Mouse (Mus musculus): ENCODE data around the gene Ncs1. TPM values are rescaled to one million over a fixed set of nuclear protein-coding genes. Genes with fewer than 3 reads are reported as not detected.

The Ncs1 gene
- total and polyA plus RNA-seq, 2 experiments from 2014 or later, result 149 to 164 TPM

GRCm38 (mm10) chr2:31206211-31206610, 39.4 kb upstream of the Ncs1 start:
- Histone ChIP-seq H3K4me1 (ENCODE audit: insufficient read depth) (no peaks in the 10 kb centered on the region), H3K27ac (ENCODE audit: low read depth, low read length) (no peak overlapping the region), H3K9me3 (ENCODE audit: low read length) (no peaks in the 10 kb centered on the region), H3K27me3 (ENCODE audit: insufficient read depth, low read length) (no peaks in the 10 kb centered on the region), H3K36me3 (ENCODE audit: insufficient read depth) (peaks cover 46% of the 10 kb centered on the region), H3K4me2 (ENCODE audit: low read depth) (no peak overlapping the region), H3K9ac (no peak overlapping the region), H3K4me3 (ENCODE audit: low read depth, low read length) (no peak overlapping the region)
- DNase-seq (no peak), ATAC-seq (no peak)
- TF ChIP-seq CTCF (IDR thresholded peaks at IDR 0.05; ENCODE audit: low read depth), result no peak
- 58% methylated on average over 4 of the region's 4 CpGs for WGBS

GRCm38 (mm10) chr2:31206882-31207281, 38.7 kb upstream of the Ncs1 start:
- ATAC-seq (no peak), DNase-seq (no peak)
- 38% methylated on average over 8 of the region's 8 CpGs for WGBS
- Histone ChIP-seq H3K36me3 (ENCODE audit: insufficient read depth) (peaks cover 44% of the 10 kb centered on the region), H3K9me3 (ENCODE audit: low read length) (no peaks in the 10 kb centered on the region), H3K4me3 (ENCODE audit: low read depth, low read length) (no peak overlapping the region), H3K4me1 (ENCODE audit: insufficient read depth) (no peaks in the 10 kb centered on the region), H3K4me2 (ENCODE audit: low read depth) (no peak overlapping the region), H3K27ac (ENCODE audit: low read depth, low read length) (no peak overlapping the region), H3K9ac (no peak overlapping the region), H3K27me3 (ENCODE audit: insufficient read depth, low read length) (no peaks in the 10 kb centered on the region)
- no peak for TF ChIP-seq CTCF (IDR thresholded peaks at IDR 0.05; ENCODE audit: low read depth)

GRCm38 (mm10) chr2:31208544-31209142, 37.0 kb upstream of the Ncs1 start:
- 93% methylated on average over 13 of the region's 13 CpGs for WGBS
- no peak for TF ChIP-seq CTCF (IDR thresholded peaks at IDR 0.05; ENCODE audit: low read depth)

GRCm38 (mm10) chr2:31209525-31209924, 36.1 kb upstream of the Ncs1 start:
- TF ChIP-seq CTCF (IDR thresholded peaks at IDR 0.05; ENCODE audit: low read depth), result no peak
- DNase-seq (no peak), ATAC-seq (no peak)
- Histone ChIP-seq H3K4me3 (ENCODE audit: low read depth, low read length) (no peak overlapping the region), H3K9ac (no peak overlapping the region), H3K9me3 (ENCODE audit: low read length) (no peaks in the 10 kb centered on the region), H3K4me2 (ENCODE audit: low read depth) (no peak overlapping the region), H3K27me3 (ENCODE audit: insufficient read depth, low read length) (no peaks in the 10 kb centered on the region), H3K27ac (ENCODE audit: low read depth, low read length) (no peak overlapping the region), H3K4me1 (ENCODE audit: insufficient read depth) (no peaks in the 10 kb centered on the region), H3K36me3 (ENCODE audit: insufficient read depth) (peaks cover 55% of the 10 kb centered on the region)
- 93% methylated on average over 4 of the region's 4 CpGs for WGBS

More at GRCm38 (mm10) chr2:31208544-31209142, 37.0 kb upstream of the Ncs1 start:
- Histone ChIP-seq H3K4me1 (ENCODE audit: insufficient read depth) (no peaks in the 10 kb centered on the region), H3K4me3 (ENCODE audit: low read depth, low read length) (no peak overlapping the region), H3K9me3 (ENCODE audit: low read length) (no peaks in the 10 kb centered on the region), H3K36me3 (ENCODE audit: insufficient read depth) (peaks cover 49% of the 10 kb centered on the region), H3K9ac (no peak overlapping the region), H3K27me3 (ENCODE audit: insufficient read depth, low read length) (no peaks in the 10 kb centered on the region), H3K4me2 (ENCODE audit: low read depth) (no peak overlapping the region), H3K27ac (ENCODE audit: low read depth, low read length) (no peak overlapping the region)
- ATAC-seq, result no peak
- no peak for DNase-seq

- no peak overlapping the region for H3K4me3 ChIP-seq (ENCODE audit: low read depth, low read length)
- no peak overlapping the region for H3K27ac ChIP-seq (ENCODE audit: low read depth, low read length)
- no peak overlapping the region; the same call in 1 of the 2 replicates for H3K9ac ChIP-seq
- no peak for ATAC-seq
- H3K9me3 ChIP-seq (ENCODE audit: low read length), result no peaks in the 10 kb centered on the region
- H3K27me3 ChIP-seq (ENCODE audit: insufficient read depth, low read length), result no peaks in the 10 kb centered on the region
- H3K36me3 ChIP-seq (ENCODE audit: insufficient read depth), result peaks cover 62% of the 10 kb centered on the region
- no peak for TF ChIP-seq CTCF (IDR thresholded peaks at IDR 0.05; ENCODE audit: low read depth)
- DNase-seq, result no peak
- WGBS, result 60% methylated on average over 11 of the region's 11 CpGs
- H3K4me1 ChIP-seq (ENCODE audit: insufficient read depth), result no peaks in the 10 kb centered on the region
- H3K4me2 ChIP-seq (ENCODE audit: low read depth), result no peak overlapping the region
Observed at GRCm38 (mm10) chr2:31210144-31210847, 35.3 kb upstream of the Ncs1 start.

GRCm38 (mm10) chr2:31211204-31211603, 34.4 kb upstream of the Ncs1 start:
- Histone ChIP-seq H3K9me3 (ENCODE audit: low read length) (no peaks in the 10 kb centered on the region), H3K4me1 (ENCODE audit: insufficient read depth) (no peaks in the 10 kb centered on the region), H3K27ac (ENCODE audit: low read depth, low read length) (no peak overlapping the region), H3K4me3 (ENCODE audit: low read depth, low read length) (no peak overlapping the region), H3K9ac (no peak overlapping the region), H3K36me3 (ENCODE audit: insufficient read depth) (peaks cover 59% of the 10 kb centered on the region), H3K4me2 (ENCODE audit: low read depth) (no peak overlapping the region), H3K27me3 (ENCODE audit: insufficient read depth, low read length) (no peaks in the 10 kb centered on the region)
- DNase-seq (no peak), ATAC-seq (no peak)
- TF ChIP-seq CTCF (IDR thresholded peaks at IDR 0.05; ENCODE audit: low read depth), result no peak
- WGBS, result 55% methylated on average over 3 of the region's 3 CpGs

- peak; percentile 46; the same call in 1 of the 2 replicates for ATAC-seq
- H3K27me3 ChIP-seq (ENCODE audit: insufficient read depth, low read length), result no peaks in the 10 kb centered on the region
- no peak overlapping the region for H3K4me2 ChIP-seq (ENCODE audit: low read depth)
- no peak overlapping the region for H3K9ac ChIP-seq
- H3K9me3 ChIP-seq (ENCODE audit: low read length), result no peaks in the 10 kb centered on the region
- 42% methylated on average over 16 of the region's 16 CpGs for WGBS
- no peak overlapping the region for H3K4me3 ChIP-seq (ENCODE audit: low read depth, low read length)
- no peaks in the 10 kb centered on the region for H3K4me1 ChIP-seq (ENCODE audit: insufficient read depth)
- TF ChIP-seq CTCF (IDR thresholded peaks at IDR 0.05; ENCODE audit: low read depth), result no peak
- no peak overlapping the region for H3K27ac ChIP-seq (ENCODE audit: low read depth, low read length)
- peak; percentile 37 for DNase-seq
- H3K36me3 ChIP-seq (ENCODE audit: insufficient read depth), result peaks cover 41% of the 10 kb centered on the region
Observed at GRCm38 (mm10) chr2:31214211-31214796, 31.3 kb upstream of the Ncs1 start.
